In the genomic region with DNA sequence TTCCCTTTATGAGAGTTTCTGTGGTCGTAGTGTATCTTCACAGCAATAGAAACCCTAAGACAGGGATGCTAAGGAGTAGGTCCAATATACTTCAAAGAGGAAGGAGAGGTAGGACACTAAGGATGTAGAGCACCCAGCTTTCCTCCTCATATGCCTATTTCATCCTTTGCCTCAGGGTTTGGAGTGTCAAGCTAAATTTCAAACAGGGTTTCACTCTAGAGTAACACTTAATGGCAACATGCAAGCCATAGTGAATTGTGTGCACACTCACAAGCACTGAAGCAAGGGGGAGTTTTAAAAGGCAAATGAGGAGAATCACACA, we compare ENCODE assay signal across 22 mouse cellular contexts.
DNase-seq lines count a peak whose midpoint lies in the region; ATAC-seq lines count a peak whose summit lies in the region.
"Had no signal": no experiment of that assay in that cellular context is flagged by ENCODE, and none has a peak within 500 bp of the region (broad histone marks: within the 10 kb centered on the region; RNA-seq: fewer than 3 reads in every experiment).

No protein-coding gene starts in this region.

- WGBS in midbrain, embryonic 12.5 days: 31% methylated on average over 1 of the region's 1 CpGs
- WGBS in midbrain, embryonic 11.5 days: 33% methylated on average over 1 of the region's 1 CpGs
- WGBS in forebrain, embryonic 15.5 days: 7% methylated on average over 1 of the region's 1 CpGs
- WGBS in hindbrain, embryonic 16.5 days: 7% methylated on average over 1 of the region's 1 CpGs
- WGBS in neural tube, embryonic 15.5 days: 23% methylated on average over 1 of the region's 1 CpGs

- peaks cover 10% of the 10 kb centered on the region for H3K4me1 ChIP-seq in midbrain, embryonic 12.5 days
- no peaks in the 10 kb centered on the region for H3K4me1 ChIP-seq in midbrain, embryonic 11.5 days (ENCODE audit: control insufficient read depth, insufficient read depth, low read length)
- H3K4me1 ChIP-seq in forebrain, embryonic 15.5 days: peaks cover 5% of the 10 kb centered on the region; the same call in 1 of the 2 replicates
- peaks cover 8% of the 10 kb centered on the region for H3K4me1 ChIP-seq in hindbrain, embryonic 16.5 days (ENCODE audit: control insufficient read depth, insufficient read depth, low read depth, low read length)
- peaks cover 9% of the 10 kb centered on the region for H3K4me1 ChIP-seq in neural tube, embryonic 15.5 days
- H3K4me1 ChIP-seq: heart, embryonic 10.5 days; liver, embryonic 13.5 days had no signal

- ATAC-seq in midbrain, embryonic 12.5 days (ENCODE audit: low FRiP score, low read depth): 0 out of 2 replicates have a peak, but pooled peaks have one; percentile 29
- ATAC-seq in midbrain, embryonic 11.5 days (ENCODE audit: low FRiP score): no peak
- ATAC-seq in forebrain, embryonic 15.5 days (replicated peaks): peak; percentile 51; the same call in 1 of the 2 replicates
- no peak; the same call in 1 of the 2 replicates for ATAC-seq in hindbrain, embryonic 16.5 days
- ATAC-seq in neural tube, embryonic 15.5 days (ENCODE audit: low FRiP score): 0 out of 2 replicates have a peak, but pooled peaks have one; percentile 40
- no peak for ATAC-seq in monocyte, adult 5-6 weeks (replicated peaks; ENCODE audit: insufficient number of reproducible peaks, low FRiP score, low TSS enrichment, poor library complexity, severe bottlenecking)

- H3K27me3 ChIP-seq in midbrain, embryonic 12.5 days: peaks cover 20% of the 10 kb centered on the region; the same call in 1 of the 2 replicates
- H3K27me3 ChIP-seq in midbrain, embryonic 11.5 days (ENCODE audit: control insufficient read depth, insufficient read depth, low read length): no peaks in the 10 kb centered on the region; the same call in 1 of the 2 replicates
- no peaks in the 10 kb centered on the region for H3K27me3 ChIP-seq in forebrain, embryonic 15.5 days
- no peaks in the 10 kb centered on the region for H3K27me3 ChIP-seq in hindbrain, embryonic 16.5 days (replicated peaks; ENCODE audit: control insufficient read depth, insufficient read depth, low read length)
- H3K27me3 ChIP-seq in neural tube, embryonic 15.5 days (replicated peaks): no peaks in the 10 kb centered on the region
- H3K27me3 ChIP-seq: embryonic facial prominence, embryonic 12.5 days; limb, embryonic 13.5 days; liver, embryonic 13.5 days; neural tube, embryonic 12.5 days had no signal

- H3K9me3 ChIP-seq in midbrain, embryonic 12.5 days: no peaks in the 10 kb centered on the region
- no peaks in the 10 kb centered on the region for H3K9me3 ChIP-seq in midbrain, embryonic 11.5 days (ENCODE audit: control insufficient read depth, low read length)
- no peaks in the 10 kb centered on the region for H3K9me3 ChIP-seq in forebrain, embryonic 15.5 days
- no peaks in the 10 kb centered on the region for H3K9me3 ChIP-seq in hindbrain, embryonic 16.5 days (ENCODE audit: control insufficient read depth, low read length)
- H3K9me3 ChIP-seq in neural tube, embryonic 15.5 days (replicated peaks): no peaks in the 10 kb centered on the region
- H3K9me3 ChIP-seq: embryonic facial prominence, embryonic 12.5 days; heart, embryonic 10.5 days; limb, embryonic 13.5 days; liver, embryonic 13.5 days; neural tube, embryonic 12.5 days had no signal

- no peak overlapping the region for H3K4me3 ChIP-seq in midbrain, embryonic 12.5 days
- H3K4me3 ChIP-seq in midbrain, embryonic 11.5 days (ENCODE audit: low read depth, low read length): no peak overlapping the region
- no peak overlapping the region for H3K4me3 ChIP-seq in forebrain, embryonic 15.5 days
- H3K4me3 ChIP-seq in hindbrain, embryonic 16.5 days (ENCODE audit: low read length): no peak overlapping the region
- H3K4me3 ChIP-seq in neural tube, embryonic 15.5 days (replicated peaks): no peak overlapping the region
- H3K4me3 ChIP-seq: embryonic facial prominence, embryonic 12.5 days; heart, embryonic 10.5 days; limb, embryonic 13.5 days; liver, embryonic 13.5 days; neural tube, embryonic 12.5 days had no signal

- H3K9ac ChIP-seq in midbrain, embryonic 12.5 days (replicated peaks): no peak overlapping the region
- no peak overlapping the region for H3K9ac ChIP-seq in midbrain, embryonic 11.5 days (ENCODE audit: low read length)
- H3K9ac ChIP-seq in forebrain, embryonic 15.5 days (replicated peaks): no peak overlapping the region
- H3K9ac ChIP-seq in hindbrain, embryonic 16.5 days (ENCODE audit: low read depth, low read length): no peak overlapping the region
- H3K9ac ChIP-seq in neural tube, embryonic 15.5 days (replicated peaks): no peak overlapping the region
- H3K9ac ChIP-seq: embryonic facial prominence, embryonic 12.5 days; limb, embryonic 13.5 days; liver, embryonic 13.5 days; lung, embryonic 14.5 days; neural tube, embryonic 12.5 days had no signal

- no peaks in the 10 kb centered on the region for H3K36me3 ChIP-seq in midbrain, embryonic 12.5 days
- H3K36me3 ChIP-seq in midbrain, embryonic 11.5 days (ENCODE audit: control insufficient read depth, insufficient read depth, low read length): no peaks in the 10 kb centered on the region
- H3K36me3 ChIP-seq in forebrain, embryonic 15.5 days: no peaks in the 10 kb centered on the region
- no peaks in the 10 kb centered on the region for H3K36me3 ChIP-seq in hindbrain, embryonic 16.5 days (ENCODE audit: control insufficient read depth, insufficient read depth, low read length)
- no peaks in the 10 kb centered on the region for H3K36me3 ChIP-seq in neural tube, embryonic 15.5 days
- H3K36me3 ChIP-seq: embryonic facial prominence, embryonic 12.5 days; heart, embryonic 10.5 days; limb, embryonic 13.5 days; liver, embryonic 13.5 days; neural tube, embryonic 12.5 days had no signal

- H3K4me2 ChIP-seq in midbrain, embryonic 12.5 days (replicated peaks): no peak overlapping the region
- no peak overlapping the region for H3K4me2 ChIP-seq in midbrain, embryonic 11.5 days
- no peak overlapping the region for H3K4me2 ChIP-seq in forebrain, embryonic 15.5 days (replicated peaks)
- no peak overlapping the region for H3K4me2 ChIP-seq in hindbrain, embryonic 16.5 days (ENCODE audit: low read length)
- peak overlapping the region; percentile 26; the same call in 1 of the 2 replicates for H3K4me2 ChIP-seq in neural tube, embryonic 15.5 days
- H3K4me2 ChIP-seq: liver, embryonic 13.5 days; lung, embryonic 14.5 days; neural tube, embryonic 12.5 days had no signal

- DNase-seq in midbrain, embryonic 11.5 days (ENCODE audit: low spot score, missing footprints): no peak
- no peak for DNase-seq in frontal cortex, postnatal 14 days (ENCODE audit: low spot score in 2 of 2)
- DNase-seq: adrenal gland, postnatal 36 days; cerebellum, adult 11-12 months; cerebellum, postnatal 25 days; gastrocnemius, postnatal 36 days; kidney, adult 11 months; liver, embryonic 13.5 days; right cerebral cortex, postnatal 25 days; thymus, adult 18-20 months; thymus, postnatal 4 days had no signal

- no peak overlapping the region for H3K27ac ChIP-seq in midbrain, embryonic 12.5 days (replicated peaks)
- H3K27ac ChIP-seq in midbrain, embryonic 11.5 days (ENCODE audit: low read depth, low read length): no peak overlapping the region
- H3K27ac ChIP-seq in forebrain, embryonic 15.5 days (replicated peaks): peak overlapping the region; percentile 36
- H3K27ac ChIP-seq in hindbrain, embryonic 16.5 days (ENCODE audit: low read depth, low read length): peak overlapping the region; percentile 66; the same call in 1 of the 2 replicates
- H3K27ac ChIP-seq in neural tube, embryonic 15.5 days (replicated peaks): peak overlapping the region; percentile 74
- H3K27ac ChIP-seq: embryonic facial prominence, embryonic 12.5 days; heart, embryonic 10.5 days; limb, embryonic 13.5 days; liver, embryonic 13.5 days; macrophage; neural tube, embryonic 12.5 days had no signal

Comparison
In these comparisons a context has a peak if more than half of its experiments do, and no peak if none do; other contexts are left out.
1. ATAC-seq: peak in midbrain, embryonic 12.5 days (single experiment), forebrain, embryonic 15.5 days (single experiment) and neural tube, embryonic 15.5 days (single experiment); none in midbrain, embryonic 11.5 days (single experiment), hindbrain, embryonic 16.5 days (single experiment) and monocyte, adult 5-6 weeks (single experiment).
2. H3K27ac ChIP-seq: peak in forebrain, embryonic 15.5 days (single experiment), hindbrain, embryonic 16.5 days (single experiment) and neural tube, embryonic 15.5 days (single experiment); none in midbrain, embryonic 12.5 days (single experiment) and midbrain, embryonic 11.5 days (single experiment).